25 mouse cellular contexts compared by ENCODE assay signal in genomic region chr4:84030916-84031315, GRCm38 (mm10).
A peak's percentile ranks its signal among the peaks of the same experiment; 100 is the strongest.
DNase-seq lines count a peak whose midpoint lies in the region; ATAC-seq and TF ChIP-seq lines count a peak whose summit lies in the region.
"Had no signal": no experiment of that assay in that cellular context is flagged by ENCODE, and none has a peak within 500 bp of the region (broad histone marks: within the 10 kb centered on the region; RNA-seq: fewer than 3 reads in every experiment).

No protein-coding gene starts in this region.

- H3K4me3 ChIP-seq in embryonic facial prominence, embryonic 10.5 days: no peak overlapping the region
- no peak overlapping the region for H3K4me3 ChIP-seq in embryonic facial prominence, embryonic 11.5 days (ENCODE audit: low read depth, low read length)
- no peak overlapping the region for H3K4me3 ChIP-seq in embryonic facial prominence, embryonic 14.5 days (ENCODE audit: low read depth, low read length)
- H3K4me3 ChIP-seq in limb, embryonic 14.5 days (replicated peaks; ENCODE audit: low read length): no peak overlapping the region
- no peak overlapping the region for H3K4me3 ChIP-seq in liver, postnatal 0 days (ENCODE audit: low read depth, low read length)
- H3K4me3 ChIP-seq: heart, embryonic 12.5 days; heart, embryonic 15.5 days had no signal

- H3K27ac ChIP-seq in embryonic facial prominence, embryonic 10.5 days (replicated peaks): 0 out of 2 replicates have a peak overlapping the region, but pooled peaks have one; percentile 6
- H3K27ac ChIP-seq in embryonic facial prominence, embryonic 11.5 days (replicated peaks; ENCODE audit: low read depth, low read length): no peak overlapping the region
- peak overlapping the region; percentile 69 for H3K27ac ChIP-seq in embryonic facial prominence, embryonic 14.5 days (replicated peaks; ENCODE audit: low read depth, low read length)
- H3K27ac ChIP-seq in limb, embryonic 14.5 days (replicated peaks; ENCODE audit: low read depth, low read length): 0 out of 2 replicates have a peak overlapping the region, but pooled peaks have one; percentile 13
- H3K27ac ChIP-seq in liver, postnatal 0 days (ENCODE audit: low read depth): no peak overlapping the region
- H3K27ac ChIP-seq: heart, embryonic 15.5 days; hindbrain, embryonic 14.5 days; hindbrain, postnatal 0 days had no signal

- H3K36me3 ChIP-seq in embryonic facial prominence, embryonic 10.5 days (replicated peaks): no peaks in the 10 kb centered on the region
- no peaks in the 10 kb centered on the region for H3K36me3 ChIP-seq in embryonic facial prominence, embryonic 11.5 days (replicated peaks; ENCODE audit: control insufficient read depth, insufficient read depth, low read depth, low read length)
- no peaks in the 10 kb centered on the region for H3K36me3 ChIP-seq in embryonic facial prominence, embryonic 14.5 days (ENCODE audit: control insufficient read depth, insufficient read depth, low read length)
- H3K36me3 ChIP-seq in limb, embryonic 14.5 days (ENCODE audit: control insufficient read depth, insufficient read depth, low read length): no peaks in the 10 kb centered on the region
- H3K36me3 ChIP-seq in liver, postnatal 0 days (replicated peaks; ENCODE audit: insufficient read depth, low read length): no peaks in the 10 kb centered on the region
- H3K36me3 ChIP-seq: heart, embryonic 12.5 days; heart, embryonic 15.5 days had no signal

- no peak for TF ChIP-seq POLR2A in limb, embryonic 14.5 days (IDR thresholded peaks at IDR 0.05; ENCODE audit: borderline replicate concordance, extremely low read depth, insufficient read depth, insufficient read length)

- peaks cover 39% of the 10 kb centered on the region for H3K4me1 ChIP-seq in embryonic facial prominence, embryonic 10.5 days
- H3K4me1 ChIP-seq in embryonic facial prominence, embryonic 11.5 days (ENCODE audit: control insufficient read depth, insufficient read depth, low read length): no peaks in the 10 kb centered on the region
- peaks cover 19% of the 10 kb centered on the region for H3K4me1 ChIP-seq in embryonic facial prominence, embryonic 14.5 days (ENCODE audit: control insufficient read depth, insufficient read depth, low read length)
- peaks cover 15% of the 10 kb centered on the region for H3K4me1 ChIP-seq in limb, embryonic 14.5 days (ENCODE audit: control insufficient read depth, insufficient read depth, low read length)
- no peaks in the 10 kb centered on the region for H3K4me1 ChIP-seq in liver, postnatal 0 days (ENCODE audit: insufficient read depth)

- TF ChIP-seq EP300 in liver, postnatal 0 days (IDR thresholded peaks at IDR 0.05; ENCODE audit: low read depth): no peak

- intact Hi-C loops in left cerebral cortex, postnatal 10 days (cut with DNase I): no loop called here

- no peak for TF ChIP-seq CTCF in liver, postnatal 0 days (IDR thresholded peaks at IDR 0.05; ENCODE audit: low read depth)

- 55% methylated on average over 5 of the region's 5 CpGs for whole genome bisulfite sequencing in embryonic facial prominence, embryonic 10.5 days
- 52% methylated on average over 5 of the region's 5 CpGs for WGBS in embryonic facial prominence, embryonic 11.5 days
- 47% methylated on average over 5 of the region's 5 CpGs for WGBS in embryonic facial prominence, embryonic 14.5 days
- WGBS in limb, embryonic 14.5 days: 39% methylated on average over 5 of the region's 5 CpGs
- WGBS in liver, postnatal 0 days (ENCODE audit: insufficient replicate concordance): 77% methylated on average over 5 of the region's 5 CpGs

- DNase-seq in embryonic facial prominence, embryonic 10.5 days (ENCODE audit: low spot score): peak; percentile 28
- peak; percentile 55 for DNase-seq in embryonic facial prominence, embryonic 11.5 days (ENCODE audit: low spot score)
- DNase-seq in embryonic facial prominence, embryonic 14.5 days (ENCODE audit: low spot score): peak; percentile 93
- DNase-seq in limb, embryonic 14.5 days (ENCODE audit: low spot score): no peak
- DNase-seq in left cerebral cortex, postnatal 10 days (ENCODE audit: extremely low spot score in 1 of 2, low spot score in 2 of 2): no peak
- DNase-seq in liver, postnatal 0 days: no peak
- DNase-seq: adrenal gland, adult 2 months; adrenal gland, postnatal 14 days; cerebellum, adult 11 months; cerebellum, adult 2 months; cerebellum, adult 9-11 months; cerebellum, postnatal 25 days; gastrocnemius, postnatal 10 days; gastrocnemius, postnatal 36 days; heart, adult 18-20 months; heart, postnatal 10 days; heart, postnatal 4 days had no signal

- H3K9ac ChIP-seq in embryonic facial prominence, embryonic 11.5 days (replicated peaks; ENCODE audit: low read length): no peak overlapping the region
- no peak overlapping the region for H3K9ac ChIP-seq in embryonic facial prominence, embryonic 14.5 days (ENCODE audit: low read depth, low read length)
- H3K9ac ChIP-seq in limb, embryonic 14.5 days (ENCODE audit: low read depth, low read length, severe bottlenecking): no peak overlapping the region
- no peak overlapping the region for H3K9ac ChIP-seq in liver, postnatal 0 days (replicated peaks)
- H3K9ac ChIP-seq: heart, embryonic 12.5 days; heart, embryonic 15.5 days; hindbrain, embryonic 14.5 days had no signal

- H3K4me2 ChIP-seq in embryonic facial prominence, embryonic 11.5 days (ENCODE audit: low read depth, low read length): no peak overlapping the region
- no peak overlapping the region for H3K4me2 ChIP-seq in embryonic facial prominence, embryonic 14.5 days (ENCODE audit: low read depth, low read length)
- no peak overlapping the region for H3K4me2 ChIP-seq in limb, embryonic 14.5 days (replicated peaks; ENCODE audit: low read depth, low read length, severe bottlenecking)
- H3K4me2 ChIP-seq in liver, postnatal 0 days (ENCODE audit: low read depth, low read length): no peak overlapping the region
- H3K4me2 ChIP-seq: heart, embryonic 12.5 days; heart, embryonic 15.5 days; hindbrain, embryonic 14.5 days had no signal

- H3K9me3 ChIP-seq in embryonic facial prominence, embryonic 10.5 days: no peaks in the 10 kb centered on the region
- no peaks in the 10 kb centered on the region for H3K9me3 ChIP-seq in embryonic facial prominence, embryonic 11.5 days (replicated peaks; ENCODE audit: control insufficient read depth, low read length)
- H3K9me3 ChIP-seq in embryonic facial prominence, embryonic 14.5 days (ENCODE audit: control insufficient read depth, low read length): no peaks in the 10 kb centered on the region
- no peaks in the 10 kb centered on the region for H3K9me3 ChIP-seq in limb, embryonic 14.5 days (ENCODE audit: control insufficient read depth, low read length)
- no peaks in the 10 kb centered on the region for H3K9me3 ChIP-seq in liver, postnatal 0 days (ENCODE audit: low read length)
- H3K9me3 ChIP-seq: heart, embryonic 12.5 days; heart, embryonic 15.5 days had no signal

- no peak for ATAC-seq in embryonic facial prominence, embryonic 11.5 days (replicated peaks; ENCODE audit: insufficient number of reproducible peaks, low FRiP score, low TSS enrichment, low read depth)
- peak; percentile 53; the same call in 1 of the 2 replicates for ATAC-seq in embryonic facial prominence, embryonic 14.5 days (ENCODE audit: low read depth)
- ATAC-seq in limb, embryonic 14.5 days (ENCODE audit: low FRiP score, low read depth): no peak
- no peak for ATAC-seq in liver, postnatal 0 days
- ATAC-seq: CD4-positive, CD25-positive, alpha-beta regulatory T cell, adult 4 months; forebrain, embryonic 14.5 days; hindbrain, postnatal 0 days; inflammation-experienced regulatory T-cells, adult 6 months; intestine, embryonic 16.5 days had no signal

- no peaks in the 10 kb centered on the region; the same call in 1 of the 2 replicates for H3K27me3 ChIP-seq in embryonic facial prominence, embryonic 10.5 days (replicated peaks; ENCODE audit: low read depth, poor library complexity, severe bottlenecking)
- no peaks in the 10 kb centered on the region for H3K27me3 ChIP-seq in embryonic facial prominence, embryonic 11.5 days (ENCODE audit: control insufficient read depth, insufficient read depth, low read length)
- H3K27me3 ChIP-seq in embryonic facial prominence, embryonic 14.5 days (replicated peaks; ENCODE audit: control insufficient read depth, insufficient read depth, low read length): no peaks in the 10 kb centered on the region
- H3K27me3 ChIP-seq in limb, embryonic 14.5 days (ENCODE audit: control insufficient read depth, insufficient read depth, low read length): no peaks in the 10 kb centered on the region
- H3K27me3 ChIP-seq in liver, postnatal 0 days (ENCODE audit: insufficient read depth, low read length): no peaks in the 10 kb centered on the region
- H3K27me3 ChIP-seq: heart, embryonic 12.5 days; heart, embryonic 15.5 days had no signal

Comparison
In these comparisons a context has a peak if more than half of its experiments do, and no peak if none do; other contexts are left out.
1. H3K27ac ChIP-seq: peak in embryonic facial prominence, embryonic 10.5 days (single experiment), embryonic facial prominence, embryonic 14.5 days (single experiment) and limb, embryonic 14.5 days (single experiment); none in embryonic facial prominence, embryonic 11.5 days (single experiment) and liver, postnatal 0 days (single experiment).
2. DNase-seq: peak in embryonic facial prominence, embryonic 10.5 days (single experiment), embryonic facial prominence, embryonic 11.5 days (single experiment) and embryonic facial prominence, embryonic 14.5 days (single experiment); none in limb, embryonic 14.5 days (single experiment), left cerebral cortex, postnatal 10 days (0 of 2) and liver, postnatal 0 days (single experiment).